Mouse (Mus musculus) hindbrain, embryonic 13.5 days (tissue): Measurements from ENCODE around the gene Pop4. TPM values are rescaled to one million over a fixed set of nuclear protein-coding genes. Genes with fewer than 3 reads are reported as not detected.
"Not testable (repeated sequence)": the region's sequence is repeated elsewhere in the genome, so short reads cannot be mapped to it uniquely, and the experiment has no call there.

Experiments used
- ATAC-seq: fragments of 200-750 bp; cut with Nextera tagmentation; 2 replicates; pipeline ENCODE4 v1.8.0; 2017; ENCODE audit warnings: moderate TSS enrichment; ENCODE audit not compliant: low FRiP score
- H3K27ac ChIP-seq: fragments of 300-500 bp; sonication (generic); 2 replicates; pipeline ENCODE4 v1.5.1; 2015; ENCODE audit warnings: inconsistent platforms, mild to moderate bottlenecking, moderate library complexity
- H3K27me3 ChIP-seq: fragments of 300-500 bp; sonication (generic); 2 replicates; pipeline ENCODE4 v1.6.1; 2015; ENCODE audit warnings: mild to moderate bottlenecking, inconsistent platforms
- H3K36me3 ChIP-seq: fragments of 300-500 bp; sonication (generic); 2 replicates; pipeline ENCODE4 v1.6.1; 2015; ENCODE audit warnings: mild to moderate bottlenecking, inconsistent platforms
- H3K4me1 ChIP-seq: fragments of 300-500 bp; sonication (generic); replicated peaks from 2 replicates; pipeline ENCODE4 v1.6.1; 2015; ENCODE audit warnings: inconsistent platforms
- H3K4me2 ChIP-seq: fragments of 300-500 bp; sonication (generic); 2 replicates; pipeline ENCODE4 v1.6.1; 2015; ENCODE audit warnings: inconsistent platforms, mild to moderate bottlenecking, moderate library complexity
- H3K4me3 ChIP-seq: fragments of 300-500 bp; sonication (generic); 2 replicates; pipeline ENCODE4 v1.5.1; 2015; ENCODE audit warnings: mild to moderate bottlenecking, inconsistent platforms
- H3K9ac ChIP-seq: fragments of 300-500 bp; sonication (generic); 2 replicates; pipeline ENCODE4 v1.6.1; 2015; ENCODE audit warnings: mild to moderate bottlenecking, inconsistent platforms
- H3K9me3 ChIP-seq: fragments of 300-500 bp; sonication (generic); 2 replicates; pipeline ENCODE4 v1.6.1; 2016; ENCODE audit warnings: inconsistent platforms
- WGBS: fragments of 180-500 bp; shearing (Covaris S2); methylation state at CpG from one replicate; pipeline ENCODE4 v1.1.7; 2015; 5-methylcytosine and 5-hydroxymethylcytosine counted together
- polyA plus RNA-seq: library from polyadenylated mRNA; unstranded; fragments of >200 nt; fragmentation: Nextera tagmentation; extraction: Ambion mirVana; gene quantifications from 2 replicates; pipeline ENCODE4 v1.2.1, GENCODE M21; 2015

Gene Pop4
- polyA plus RNA-seq, result 76.6 and 79.2 TPM in 2 replicates

GRCm38 (mm10) chr7:38270703-38271510 is at the start of gene Pop4:
Gene Pop4, minus strand, starts transcription at chr7:38271423.
- Histone ChIP-seq H3K36me3 (peaks cover 27% of the 10 kb centered on the region), H3K9ac (peak within 1 kb of the TSS; percentile 85), H3K4me2 (peak within 1 kb of the TSS; percentile 97), H3K27ac (peak within 1 kb of the TSS; percentile 80), H3K27me3 (no peaks in the 10 kb centered on the region), H3K9me3 (no peaks in the 10 kb centered on the region), H3K4me3 (peak within 1 kb of the TSS; percentile 73), H3K4me1 (peaks cover 20% of the 10 kb centered on the region)
- ATAC-seq, result peak; percentile 91
- under 1% methylated on average over 38 of the region's 38 CpGs for WGBS

- no peak overlapping the region for H3K4me2 ChIP-seq
- no peak for ATAC-seq
- H3K9ac ChIP-seq, result no peak overlapping the region
- WGBS, result 88% methylated on average over 2 of the region's 2 CpGs
- H3K27ac ChIP-seq, result no peak overlapping the region
- H3K36me3 ChIP-seq, result no peaks in the 10 kb centered on the region
- H3K27me3 ChIP-seq, result no peaks in the 10 kb centered on the region
- H3K9me3 ChIP-seq, result no peaks in the 10 kb centered on the region
- H3K4me3 ChIP-seq, result no peak overlapping the region
- no peaks in the 10 kb centered on the region for H3K4me1 ChIP-seq
Observed at GRCm38 (mm10) chr7:38320641-38321040, 49.4 kb upstream of the Pop4 start.

DNA sequence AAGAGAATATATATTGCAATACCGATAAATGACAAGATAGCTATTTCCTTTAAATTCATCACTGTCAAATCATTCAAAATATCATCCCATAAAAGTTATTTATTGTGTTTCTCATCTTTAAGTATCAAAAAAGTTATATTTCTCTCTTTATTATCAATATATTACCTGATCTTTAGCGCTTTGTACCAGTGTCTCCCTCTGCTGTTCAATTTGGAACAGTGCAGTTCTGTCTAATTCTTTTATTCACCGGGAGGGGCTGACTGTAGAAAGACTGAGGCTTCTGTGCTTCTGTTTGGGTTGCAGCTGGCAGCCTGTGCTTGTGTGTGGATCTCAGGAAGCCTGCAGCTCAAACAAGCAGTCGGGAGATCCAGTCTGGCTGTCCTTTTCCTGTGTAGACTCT is 11.0 kb upstream of the Pop4 start:
- not testable (repeated sequence) for H3K4me1 ChIP-seq, H3K9me3 ChIP-seq, H3K9ac ChIP-seq, H3K4me2 ChIP-seq, H3K36me3 ChIP-seq, H3K4me3 ChIP-seq, ATAC-seq, H3K27ac ChIP-seq, H3K27me3 ChIP-seq
- 34% methylated on average over 4 of the region's 4 CpGs for WGBS

DNA sequence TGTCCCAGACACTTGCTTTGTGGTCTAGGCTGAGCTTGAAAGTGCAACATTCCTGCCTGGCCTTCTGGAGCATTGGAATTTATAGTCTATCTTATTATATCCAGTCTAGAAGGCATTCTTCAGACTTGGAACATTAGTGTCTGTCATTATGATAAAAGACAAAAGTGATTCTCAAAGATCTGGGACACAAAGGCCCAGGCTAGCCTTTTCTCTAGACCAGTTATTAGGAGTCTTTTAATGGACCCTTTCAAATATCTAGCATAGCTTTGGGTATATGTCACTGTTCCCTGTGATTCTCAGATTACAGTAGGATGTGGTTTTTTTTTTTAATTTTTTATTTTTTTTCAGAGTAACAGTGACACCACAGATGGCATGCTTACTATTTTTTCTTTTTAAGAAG is 1.3 kb upstream of the Pop4 start:
- H3K4me1 ChIP-seq, result peaks cover 20% of the 10 kb centered on the region
- H3K9ac ChIP-seq, result no peak overlapping the region
- peaks cover 11% of the 10 kb centered on the region for H3K36me3 ChIP-seq
- H3K27me3 ChIP-seq, result no peaks in the 10 kb centered on the region
- H3K4me3 ChIP-seq, result no peak overlapping the region
- no peak overlapping the region for H3K27ac ChIP-seq
- H3K9me3 ChIP-seq, result no peaks in the 10 kb centered on the region
- no peak overlapping the region for H3K4me2 ChIP-seq
- ATAC-seq, result no peak

DNA sequence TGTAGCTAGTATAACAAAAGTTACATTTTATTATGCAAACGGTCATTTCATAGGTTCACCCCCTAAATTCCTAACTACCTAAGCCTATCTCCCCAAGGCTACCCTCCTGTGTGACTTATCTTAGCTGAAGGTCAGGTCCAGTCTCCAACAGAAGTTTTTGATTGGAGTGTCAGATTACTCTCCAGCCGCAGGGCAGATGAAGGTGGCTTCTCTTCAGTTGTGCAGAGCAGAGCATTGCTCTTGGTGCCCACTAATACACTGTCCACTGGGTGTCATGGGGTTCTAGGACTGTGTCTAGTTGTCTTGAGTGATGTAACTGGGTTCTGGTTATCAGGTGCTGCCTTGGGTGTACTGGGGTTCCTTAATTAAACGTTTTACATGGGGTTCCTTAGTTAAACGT is 636 bp upstream of the Pop4 start:
- 13% methylated on average over 4 of the region's 4 CpGs for WGBS
- Histone ChIP-seq H3K9ac (peak overlapping the region; percentile 85), H3K36me3 (peaks cover 18% of the 10 kb centered on the region), H3K27me3 (no peaks in the 10 kb centered on the region), H3K27ac (no peak overlapping the region), H3K4me1 (peaks cover 20% of the 10 kb centered on the region), H3K4me3 (peak overlapping the region; percentile 73), H3K9me3 (no peaks in the 10 kb centered on the region), H3K4me2 (peak overlapping the region; percentile 97)
- peak; percentile 48 for ATAC-seq

DNA sequence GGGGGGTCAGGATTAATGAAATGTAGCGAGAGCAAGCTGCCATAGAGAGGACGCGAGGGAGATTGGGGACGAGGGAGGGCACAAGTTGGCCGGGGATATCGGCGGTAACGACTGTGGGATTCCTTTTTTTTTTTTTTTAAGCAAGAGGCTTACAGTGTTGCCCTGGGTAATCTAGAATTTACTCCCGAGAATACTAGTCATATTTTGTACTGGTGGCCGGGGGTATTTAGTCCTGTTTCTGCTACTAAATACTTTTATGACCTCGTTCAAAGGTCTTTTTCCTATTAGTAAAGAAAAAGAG is 238 bp upstream of the Pop4 start:
- no peaks in the 10 kb centered on the region for H3K27me3 ChIP-seq
- H3K36me3 ChIP-seq, result peaks cover 22% of the 10 kb centered on the region
- peaks cover 20% of the 10 kb centered on the region for H3K4me1 ChIP-seq
- H3K9me3 ChIP-seq, result no peaks in the 10 kb centered on the region
- H3K27ac ChIP-seq, result peak overlapping the region; percentile 80
- H3K4me2 ChIP-seq, result peak overlapping the region; percentile 97
- no peak; the same call in 1 of the 2 replicates for ATAC-seq
- H3K4me3 ChIP-seq, result peak overlapping the region; percentile 73
- H3K9ac ChIP-seq, result peak overlapping the region; percentile 85
- WGBS, result under 1% methylated on average over 11 of the region's 11 CpGs

- H3K36me3 ChIP-seq, result peaks cover 65% of the 10 kb centered on the region
- H3K27me3 ChIP-seq, result no peaks in the 10 kb centered on the region
- 91% methylated on average over 8 of the region's 8 CpGs for WGBS
- no peak for ATAC-seq
- H3K9me3 ChIP-seq, result no peaks in the 10 kb centered on the region
- H3K27ac ChIP-seq, result no peak overlapping the region
- H3K4me1 ChIP-seq, result peaks cover 20% of the 10 kb centered on the region
- H3K9ac ChIP-seq, result no peak overlapping the region
- no peak overlapping the region for H3K4me3 ChIP-seq
- H3K4me2 ChIP-seq, result no peak overlapping the region
Observed at GRCm38 (mm10) chr7:38267006-38267680, 4.1 kb downstream of the Pop4 start.

GRCm38 (mm10) chr7:38262406-38262805 is 8.8 kb downstream of the Pop4 start:
- WGBS, result 94% methylated on average over 5 of the region's 5 CpGs
- H3K36me3 ChIP-seq, result peaks cover 66% of the 10 kb centered on the region
- H3K9me3 ChIP-seq, result no peaks in the 10 kb centered on the region
- H3K9ac ChIP-seq, result no peak overlapping the region
- H3K4me2 ChIP-seq, result no peak overlapping the region
- no peaks in the 10 kb centered on the region for H3K4me1 ChIP-seq
- no peaks in the 10 kb centered on the region for H3K27me3 ChIP-seq
- no peak overlapping the region for H3K27ac ChIP-seq
- no peak overlapping the region for H3K4me3 ChIP-seq
- ATAC-seq, result no peak

- WGBS, result 88% methylated on average over 2 of the region's 2 CpGs
Observed at GRCm38 (mm10) chr7:38259631-38260030, 11.6 kb downstream of the Pop4 start.

GRCm38 (mm10) chr7:38253441-38253840 is 17.8 kb downstream of the Pop4 start:
- H3K27ac ChIP-seq, result no peak overlapping the region
- no peak overlapping the region for H3K4me3 ChIP-seq
- H3K9me3 ChIP-seq, result no peaks in the 10 kb centered on the region
- ATAC-seq, result no peak
- H3K27me3 ChIP-seq, result no peaks in the 10 kb centered on the region
- no peaks in the 10 kb centered on the region for H3K36me3 ChIP-seq
- H3K9ac ChIP-seq, result no peak overlapping the region
- peaks cover 6% of the 10 kb centered on the region for H3K4me1 ChIP-seq
- no peak overlapping the region for H3K4me2 ChIP-seq

More at GRCm38 (mm10) chr7:38259631-38260030, 11.6 kb downstream of the Pop4 start:
- Histone ChIP-seq H3K27ac (no peak overlapping the region), H3K4me2 (no peak overlapping the region), H3K4me1 (no peaks in the 10 kb centered on the region), H3K4me3 (no peak overlapping the region), H3K36me3 (peaks cover 38% of the 10 kb centered on the region), H3K27me3 (no peaks in the 10 kb centered on the region), H3K9ac (no peak overlapping the region), H3K9me3 (no peaks in the 10 kb centered on the region)
- ATAC-seq, result no peak

GRCm38 (mm10) chr7:38251494-38252216 is 19.6 kb downstream of the Pop4 start:
- H3K27me3 ChIP-seq, result no peaks in the 10 kb centered on the region
- no peak overlapping the region for H3K4me3 ChIP-seq
- no peaks in the 10 kb centered on the region for H3K9me3 ChIP-seq
- no peak overlapping the region for H3K9ac ChIP-seq
- H3K36me3 ChIP-seq, result no peaks in the 10 kb centered on the region
- no peak overlapping the region for H3K4me2 ChIP-seq
- H3K27ac ChIP-seq, result no peak overlapping the region
- peak; percentile 35; the same call in 1 of the 2 replicates for ATAC-seq
- WGBS, result 51% methylated on average over 5 of the region's 5 CpGs
- peaks cover 6% of the 10 kb centered on the region for H3K4me1 ChIP-seq

- Histone ChIP-seq H3K9ac (no peak overlapping the region), H3K27me3 (no peaks in the 10 kb centered on the region), H3K36me3 (no peaks in the 10 kb centered on the region), H3K4me3 (no peak overlapping the region), H3K4me1 (no peaks in the 10 kb centered on the region), H3K27ac (no peak overlapping the region), H3K4me2 (no peak overlapping the region), H3K9me3 (no peaks in the 10 kb centered on the region)
- ATAC-seq, result no peak
- WGBS, result 88% methylated on average over 4 of the region's 4 CpGs
Observed at GRCm38 (mm10) chr7:38242417-38242816, 28.8 kb downstream of the Pop4 start.
